Mouse (Mus musculus) gastrocnemius, postnatal 10 days (tissue): ENCODE measurements around the gene Mllt3. TPM values are rescaled to one million over a fixed set of nuclear protein-coding genes. Genes with fewer than 3 reads are reported as not detected.

Source experiments
- DNase-seq: peaks from one replicate; pipeline ENCODE4 v3.0.0; 2021; ENCODE audit warnings: mixed read lengths
- long read RNA-seq, 2 experiments: library from polyadenylated mRNA; stranded (forward); transcript quantifications; one replicate each; pipeline ENCODE4 v2.0.0; 2021
- total RNA-seq, 2 experiments: library from RNA; stranded (reverse); gene quantifications; 2 replicates each; pipeline ENCODE4 v1.2.3; 2021

Gene Mllt3
- total RNA-seq: 10 to 100 TPM; 45.7 to 57.1 TPM
- long read RNA-seq, experiment 1, full-length matches to known transcripts: 18 of 23 reads
- long read RNA-seq, experiment 1, partial matches to known transcripts: 1 of 23 reads
- long read RNA-seq, experiment 1, other reads (novel, unspliced or antisense): 4 of 23 reads
- long read RNA-seq, experiment 2, full-length matches to known transcripts: 27 of 33 reads
- long read RNA-seq, experiment 2, partial matches to known transcripts: 3 of 33 reads
- long read RNA-seq, experiment 2, other reads (novel, unspliced or antisense): 3 of 33 reads

DNA sequence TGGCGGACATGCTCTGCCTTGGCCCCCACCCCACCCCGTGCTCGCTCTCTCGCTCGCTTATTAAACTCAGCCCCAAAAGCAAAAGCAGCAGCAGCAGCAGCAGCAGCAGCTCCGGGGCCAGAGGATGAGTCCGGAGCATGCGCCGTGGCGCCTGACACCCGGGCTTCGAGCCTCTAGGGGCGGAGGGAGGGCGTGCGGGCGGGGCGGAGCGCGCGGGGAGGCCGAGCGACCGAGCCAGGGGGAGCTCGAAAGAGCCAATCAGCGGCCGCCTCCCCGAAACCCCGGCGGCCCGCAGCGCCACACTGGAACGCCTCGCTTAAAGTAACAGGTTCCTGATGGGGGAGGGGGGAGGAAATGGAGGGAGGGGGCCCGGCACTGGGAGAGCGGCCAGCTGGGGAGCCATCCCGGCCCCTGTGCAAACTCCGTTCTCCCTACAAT, at the start of gene Mllt3:
Mllt3 (minus strand) TSS at position 149 of the 438 bp plus-strand sequence.
- DNase-seq: peak; percentile 97

- DNase-seq: no peak
Observed at GRCm38 (mm10) chr4:88082381-88082780, 49.2 kb upstream of the Mllt3 start.

GRCm38 (mm10) chr4:88081885-88082284, 48.7 kb upstream of the Mllt3 start:
- no peak for DNase-seq

GRCm38 (mm10) chr4:88081417-88081816, 48.3 kb upstream of the Mllt3 start:
- DNase-seq: no peak

GRCm38 (mm10) chr4:88078983-88079382, 45.8 kb upstream of the Mllt3 start:
- no peak for DNase-seq

DNA sequence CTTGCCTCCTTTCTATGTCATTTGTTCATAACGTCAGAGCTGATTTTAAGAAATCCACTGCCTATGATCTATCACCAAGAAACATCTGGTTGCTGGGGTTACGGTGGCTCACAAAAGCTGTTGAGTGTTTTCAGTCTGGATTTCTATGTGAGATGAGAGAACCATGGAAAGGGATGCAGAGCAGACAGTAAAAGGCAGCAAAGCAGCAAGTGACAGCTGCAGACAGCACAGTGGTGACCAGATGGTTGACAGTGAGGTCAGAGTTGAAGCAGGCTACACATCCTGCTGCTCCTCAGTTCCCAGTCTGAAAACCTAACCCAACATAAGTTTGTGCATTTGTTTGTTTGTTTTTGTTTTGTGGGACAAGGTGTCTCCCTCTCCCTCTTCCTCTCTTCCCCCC, 42.2 kb upstream of the Mllt3 start:
- no peak for DNase-seq

DNA sequence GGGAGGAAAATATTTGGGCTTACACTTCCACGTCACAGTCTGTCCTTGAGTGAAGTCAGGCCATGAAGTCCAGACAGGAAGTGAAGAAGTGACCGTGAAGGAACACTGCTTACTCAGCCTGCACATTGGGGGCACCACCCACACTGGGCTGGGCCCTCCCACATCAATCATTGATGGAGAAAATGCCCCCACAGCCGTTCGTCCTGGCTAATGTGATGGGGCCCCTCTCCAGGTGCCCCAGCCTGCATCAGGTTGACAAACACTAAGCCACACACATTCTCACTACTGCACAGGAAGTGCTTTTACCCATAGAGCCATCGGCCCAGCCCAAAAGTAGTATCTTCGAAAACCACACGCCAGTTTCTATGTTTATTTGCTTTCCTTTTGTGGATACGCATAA, 13.1 kb upstream of the Mllt3 start:
- DNase-seq: no peak

GRCm38 (mm10) chr4:88045151-88045550, 12.0 kb upstream of the Mllt3 start:
- no peak for DNase-seq

GRCm38 (mm10) chr4:88035361-88035760, 2.2 kb upstream of the Mllt3 start:
- DNase-seq: peak; percentile 30

GRCm38 (mm10) chr4:88034387-88035157, 1.4 kb upstream of the Mllt3 start:
- DNase-seq: no peak

DNA sequence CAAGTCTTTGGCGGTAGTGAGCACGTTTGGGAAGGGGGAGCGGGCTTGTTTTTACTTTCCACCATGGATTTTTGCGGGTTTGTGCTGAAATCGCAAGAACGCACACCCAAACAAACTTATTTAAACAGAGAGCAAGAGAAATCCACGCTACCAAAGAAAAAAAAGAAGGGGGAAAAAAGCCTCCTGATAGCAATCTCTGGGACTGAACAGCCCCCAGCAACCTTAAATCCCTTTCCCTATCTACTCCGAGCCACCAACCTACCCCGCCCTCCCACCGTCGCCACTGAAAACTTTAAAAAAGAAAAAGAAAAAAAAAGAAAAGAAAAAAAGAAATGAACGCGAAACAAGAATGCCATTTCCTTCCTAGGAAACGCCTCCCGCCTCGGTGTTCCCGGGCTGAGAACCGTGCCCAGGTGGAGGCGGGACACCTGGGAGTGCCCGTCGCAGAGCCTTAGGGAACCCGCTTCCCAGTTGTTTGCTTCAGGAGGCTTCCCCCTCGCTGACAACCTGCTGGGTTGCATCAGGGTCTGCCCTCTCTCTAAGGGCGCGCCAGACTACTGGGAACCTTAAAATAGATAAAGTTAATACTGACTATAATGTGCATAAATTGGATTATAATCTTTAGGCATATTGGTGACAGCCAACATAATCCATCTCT, 694 bp upstream of the Mllt3 start:
- peak; percentile 7 for DNase-seq

GRCm38 (mm10) chr4:88032151-88033098, 739 bp downstream of the Mllt3 start:
- DNase-seq: peak; percentile 44

DNA sequence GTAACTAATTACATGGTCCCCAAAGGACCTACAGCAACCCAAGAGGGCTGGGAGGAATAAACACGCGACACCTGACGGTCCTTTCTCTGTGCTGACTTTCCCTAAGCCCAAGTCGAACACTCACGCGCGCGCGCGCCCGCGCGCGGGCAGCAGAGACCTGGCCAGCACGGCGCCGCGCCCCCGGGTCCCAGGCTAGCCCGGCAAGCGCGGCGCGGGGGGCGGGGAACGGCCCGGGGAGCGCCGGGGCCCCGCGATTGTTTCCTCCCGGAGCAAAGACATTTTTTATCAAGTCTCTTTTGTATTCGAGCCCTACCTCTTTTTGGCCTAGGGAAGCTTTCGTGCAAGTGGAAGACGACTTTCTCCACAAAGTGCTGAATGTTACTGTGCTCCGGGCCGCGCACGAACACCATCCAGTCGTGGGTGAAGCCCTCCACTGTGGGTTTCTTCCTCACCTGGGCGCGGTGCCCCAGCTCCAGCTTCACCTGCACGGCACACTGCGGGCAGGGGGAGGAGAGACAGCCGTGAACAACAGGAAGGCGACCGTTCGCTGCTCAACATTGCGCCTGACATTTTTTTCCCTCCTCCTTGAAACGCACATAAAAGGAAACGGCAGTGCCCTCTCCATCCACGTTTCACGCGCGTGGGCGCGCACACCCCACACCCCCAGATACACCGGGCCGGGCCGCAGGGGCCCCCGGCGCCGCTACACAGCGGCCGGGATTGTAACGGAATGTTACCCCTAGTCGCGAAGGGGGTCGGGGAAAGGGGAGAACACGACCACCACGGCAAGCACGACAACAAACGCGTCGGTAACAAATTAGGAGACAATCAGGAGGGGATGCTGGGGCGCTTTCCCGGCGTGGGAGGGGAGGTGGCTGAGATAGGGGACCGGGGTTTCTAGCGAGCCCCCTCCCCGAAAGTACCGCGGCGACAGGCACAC, 1.7 kb downstream of the Mllt3 start:
- DNase-seq: peak; percentile 29

DNA sequence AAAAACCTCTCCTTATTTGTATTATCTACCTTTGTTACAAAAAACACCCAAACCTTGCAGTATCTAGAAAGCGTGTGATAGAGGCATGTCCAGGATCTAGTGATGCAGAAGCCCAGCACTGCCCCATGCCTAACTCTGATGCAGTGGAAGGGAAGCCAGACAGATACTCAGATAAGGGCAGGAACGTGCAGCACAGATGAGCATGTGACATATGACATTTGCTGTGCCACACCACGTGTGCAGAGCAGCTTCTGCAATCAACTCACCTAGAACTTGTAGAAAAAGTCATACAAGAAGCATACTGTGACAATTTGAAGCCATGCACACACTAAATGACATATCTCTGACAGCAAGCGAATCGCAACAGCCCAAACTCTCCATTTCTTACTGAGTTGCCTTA, 9.6 kb downstream of the Mllt3 start:
- no peak for DNase-seq

DNA sequence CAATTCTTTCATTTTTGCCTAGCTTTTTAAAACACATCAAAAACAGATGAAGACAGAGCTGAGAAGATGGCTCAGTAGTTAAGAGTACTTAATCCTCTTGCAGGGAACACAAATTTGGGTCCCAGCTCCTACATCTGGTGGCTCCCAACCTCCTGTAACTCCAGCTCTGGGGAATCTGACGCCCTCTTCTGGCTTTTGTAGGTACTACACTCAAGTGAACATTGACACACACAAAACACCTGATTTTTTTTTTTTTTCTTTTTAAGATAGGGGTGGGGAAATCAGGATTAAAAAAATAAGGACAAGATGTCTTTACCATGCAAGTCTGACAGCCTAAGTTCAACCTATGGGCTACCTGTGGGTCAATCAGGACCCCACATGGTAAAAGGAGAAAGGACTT, 10.5 kb downstream of the Mllt3 start:
- no peak for DNase-seq

GRCm38 (mm10) chr4:88020421-88020820, 12.7 kb downstream of the Mllt3 start:
- no peak for DNase-seq

GRCm38 (mm10) chr4:88019645-88020044, 13.5 kb downstream of the Mllt3 start:
- no peak for DNase-seq

GRCm38 (mm10) chr4:88017452-88018350, 15.5 kb downstream of the Mllt3 start:
- no peak for DNase-seq

DNA sequence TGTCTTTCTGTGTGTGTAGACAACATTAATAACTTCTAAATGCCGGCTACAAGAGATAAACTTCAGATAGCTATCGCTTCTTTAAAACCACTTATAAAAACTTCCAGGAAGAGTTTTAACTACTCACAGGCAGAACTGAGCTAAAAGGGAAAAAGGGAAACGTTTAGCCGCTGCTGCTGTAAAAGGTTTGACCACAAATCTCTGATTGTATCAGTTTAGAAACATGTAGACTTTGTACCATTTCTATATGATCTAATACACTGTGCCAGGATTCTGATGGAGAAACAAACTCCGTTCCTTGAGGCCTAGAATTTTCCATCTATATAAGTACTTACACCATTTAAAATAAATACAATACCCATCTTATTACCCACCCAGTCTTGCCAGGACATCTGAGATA, 17.4 kb downstream of the Mllt3 start:
- DNase-seq: no peak

GRCm38 (mm10) chr4:88015261-88015660, 17.9 kb downstream of the Mllt3 start:
- no peak for DNase-seq
